Mouse (Mus musculus) ES-Bruce4 (cell line): ENCODE measurements around the gene Os9. TPM values are rescaled to one million over a fixed set of nuclear protein-coding genes. Genes with fewer than 3 reads are reported as not detected.

Experiments used
- H3K27ac ChIP-seq: 2 replicates; pipeline ENCODE4 v1.5.1; 2012; ENCODE audit warnings: low read length, inconsistent platforms; ENCODE audit not compliant: insufficient read depth
- H3K27me3 ChIP-seq: 2 replicates; pipeline ENCODE4 v1.6.1; 2012; ENCODE audit warnings: mild to moderate bottlenecking, low read length, inconsistent platforms; ENCODE audit not compliant: control insufficient read depth, poor library complexity, insufficient read depth, severe bottlenecking
- H3K36me3 ChIP-seq: 2 replicates; pipeline ENCODE4 v1.6.1; 2012; ENCODE audit warnings: inconsistent platforms, mild to moderate bottlenecking, low read length, moderate library complexity; ENCODE audit not compliant: control insufficient read depth, poor library complexity, insufficient read depth, severe bottlenecking
- H3K4me1 ChIP-seq: one replicate; pipeline ENCODE4 v1.8.1; 2011; ENCODE audit warnings: low read length; ENCODE audit not compliant: control insufficient read depth, insufficient read depth
- H3K4me3 ChIP-seq: 2 replicates; pipeline ENCODE4 v1.5.1; 2011; ENCODE audit warnings: low read depth, mild to moderate bottlenecking, low read length
- H3K9ac ChIP-seq: 2 replicates; pipeline ENCODE4 v1.6.1; 2012; ENCODE audit warnings: low read depth, mild to moderate bottlenecking, inconsistent platforms; ENCODE audit not compliant: poor library complexity, severe bottlenecking
- H3K9me3 ChIP-seq: replicated peaks from 2 replicates; pipeline ENCODE4 v1.6.1; 2012; ENCODE audit warnings: mild to moderate bottlenecking, low read length, inconsistent platforms; ENCODE audit not compliant: control insufficient read depth, poor library complexity, insufficient read depth, severe bottlenecking
- CTCF ChIP-seq: IDR thresholded peaks from one replicate; pipeline ENCODE4 v1.8.1; 2011; ENCODE audit warnings: low read depth, low read length
- EP300 ChIP-seq: IDR thresholded peaks from 2 replicates; pipeline ENCODE4 v1.6.1; 2011; ENCODE audit warnings: low read depth, low read length; ENCODE audit not compliant: insufficient read depth
- POLR2A ChIP-seq: IDR thresholded peaks from one replicate; pipeline ENCODE4 v1.8.1; 2011; ENCODE audit warnings: low read length; ENCODE audit not compliant: insufficient read depth
- polyA plus RNA-seq: library from polyadenylated mRNA; stranded (reverse); fragments of >200 nt; gene quantifications from 2 replicates; pipeline ENCODE4 v1.2.4, GENCODE M21; 2011; ENCODE audit warnings: low read depth; ENCODE audit not compliant: missing spikeins, insufficient read depth, insufficient read length

Os9 gene
- polyA plus RNA-seq, result 14.1 and 16.7 TPM in 2 replicates

DNA sequence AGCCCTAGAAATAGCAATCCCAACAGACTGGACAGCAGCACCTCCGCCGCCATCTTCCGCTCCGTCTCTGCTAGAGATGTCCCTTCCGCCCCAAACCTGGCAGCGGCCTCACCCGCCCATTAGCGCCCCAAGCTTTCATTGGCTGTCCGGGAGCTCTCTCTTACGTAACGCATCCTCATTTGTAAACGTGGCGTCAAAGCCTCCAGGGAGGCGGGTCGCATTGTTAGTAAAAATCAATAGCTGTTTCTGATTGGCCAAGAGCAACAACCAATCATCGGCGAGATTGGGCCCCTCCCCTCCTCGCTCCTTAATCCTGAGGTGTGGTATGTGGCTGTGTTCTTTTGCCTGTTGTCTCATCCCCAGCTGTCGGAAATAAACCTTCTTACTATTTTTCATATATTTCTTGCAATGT is at the start of gene Os9:
Gene Os9 (minus strand): TSS at position 66 of the 412 bp plus-strand sequence.
- peaks cover 4% of the 10 kb centered on the region for H3K36me3 ChIP-seq
- no peaks in the 10 kb centered on the region for H3K9me3 ChIP-seq
- H3K27ac ChIP-seq, result no peak within 1 kb of the TSS
- no peaks in the 10 kb centered on the region for H3K4me1 ChIP-seq
- H3K4me3 ChIP-seq, result peak within 1 kb of the TSS; percentile 95
- TF ChIP-seq CTCF (no peak), EP300 (no peak), POLR2A (no peak)
- peak within 1 kb of the TSS; percentile 40 for H3K9ac ChIP-seq
- H3K27me3 ChIP-seq, result no peaks in the 10 kb centered on the region

DNA sequence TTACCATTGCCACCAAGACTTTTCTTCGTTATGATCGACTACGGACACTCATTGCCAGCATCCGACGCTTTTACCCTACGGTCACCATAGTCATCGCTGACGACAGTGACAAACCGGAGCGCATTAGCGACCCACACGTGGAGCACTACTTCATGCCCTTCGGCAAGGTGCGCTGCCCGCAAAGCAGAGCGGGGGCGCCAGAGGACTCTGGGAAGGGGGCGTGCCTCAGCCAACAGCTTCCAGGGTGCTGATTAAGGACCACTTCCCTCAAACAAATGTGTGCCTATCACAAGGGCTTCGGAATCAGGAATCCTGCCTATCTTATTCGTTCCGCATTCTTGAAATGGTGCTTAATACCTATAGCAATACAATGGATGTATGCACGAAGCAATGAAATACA is 49.1 kb upstream of the Os9 start:
- Histone ChIP-seq H3K9me3 (no peaks in the 10 kb centered on the region), H3K4me3 (peak overlapping the region; percentile 70), H3K9ac (peak overlapping the region; percentile 54), H3K4me1 (peaks cover 4% of the 10 kb centered on the region), H3K27ac (no peak overlapping the region), H3K36me3 (no peaks in the 10 kb centered on the region), H3K27me3 (no peaks in the 10 kb centered on the region)
- TF ChIP-seq CTCF (peak; percentile 56), POLR2A (no peak), EP300 (0 out of 2 replicates have a peak, but pooled peaks have one; percentile 35)

GRCm38 (mm10) chr10:127167614-127168192 is 46.8 kb upstream of the Os9 start:
- H3K9me3 ChIP-seq, result no peaks in the 10 kb centered on the region
- no peaks in the 10 kb centered on the region for H3K27me3 ChIP-seq
- no peak for TF ChIP-seq CTCF
- no peak for TF ChIP-seq EP300
- TF ChIP-seq POLR2A, result no peak
- H3K9ac ChIP-seq, result no peak overlapping the region
- H3K27ac ChIP-seq, result no peak overlapping the region
- H3K4me3 ChIP-seq, result no peak overlapping the region
- H3K36me3 ChIP-seq, result no peaks in the 10 kb centered on the region
- H3K4me1 ChIP-seq, result peaks cover 7% of the 10 kb centered on the region

DNA sequence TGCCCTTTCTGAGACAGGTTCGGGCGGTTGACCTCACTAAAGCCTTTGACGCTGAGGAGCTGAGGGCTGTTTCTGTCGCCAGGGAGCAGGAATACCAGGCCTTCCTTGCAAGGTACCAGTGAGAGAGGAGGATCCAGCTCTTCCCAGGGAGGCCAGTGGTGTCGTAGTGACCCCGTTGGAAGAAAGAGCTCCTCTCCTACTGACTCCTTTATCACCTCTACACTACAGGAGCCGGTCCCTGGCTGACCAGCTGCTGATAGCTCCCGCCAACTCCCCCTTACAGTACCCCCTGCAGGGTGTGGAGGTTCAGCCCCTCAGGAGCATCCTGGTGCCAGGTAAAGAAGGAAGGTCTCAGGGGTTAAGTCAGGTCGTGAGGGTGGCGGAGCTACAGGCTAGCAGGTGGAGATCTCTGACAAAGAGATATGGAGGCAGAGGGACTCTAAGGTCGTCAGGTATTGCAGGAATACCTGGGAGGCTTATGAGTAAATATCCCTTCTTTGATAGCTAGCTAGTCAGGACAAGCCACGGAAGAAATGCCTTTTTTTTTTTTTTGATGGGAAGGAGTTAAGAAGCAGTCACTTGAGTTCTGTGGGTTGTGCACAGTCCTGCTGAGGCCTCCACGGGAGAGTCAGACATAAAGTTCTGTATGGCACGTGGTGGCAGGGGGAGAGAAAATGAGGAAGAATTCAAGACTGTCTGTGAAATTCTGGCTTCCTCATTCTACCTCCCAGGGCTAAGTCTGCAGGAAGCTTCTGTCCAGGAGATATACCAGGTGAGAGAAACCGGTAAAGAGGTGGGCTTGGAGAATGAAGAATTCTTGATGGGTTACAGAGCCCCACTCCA is 46.1 kb upstream of the Os9 start:
- H3K36me3 ChIP-seq, result no peaks in the 10 kb centered on the region
- H3K27ac ChIP-seq, result no peak overlapping the region
- peak overlapping the region; percentile 67 for H3K4me3 ChIP-seq
- H3K27me3 ChIP-seq, result no peaks in the 10 kb centered on the region
- H3K9me3 ChIP-seq, result no peaks in the 10 kb centered on the region
- TF ChIP-seq EP300 (no peak), CTCF (no peak), POLR2A (no peak)
- peak overlapping the region; percentile 19; the same call in 1 of the 2 replicates for H3K9ac ChIP-seq
- peaks cover 8% of the 10 kb centered on the region for H3K4me1 ChIP-seq

GRCm38 (mm10) chr10:127166404-127166715 is 45.4 kb upstream of the Os9 start:
- Histone ChIP-seq H3K4me1 (peaks cover 8% of the 10 kb centered on the region), H3K4me3 (peak overlapping the region; percentile 67), H3K9ac (peak overlapping the region; percentile 79), H3K27ac (no peak overlapping the region), H3K9me3 (no peaks in the 10 kb centered on the region), H3K36me3 (no peaks in the 10 kb centered on the region), H3K27me3 (no peaks in the 10 kb centered on the region)
- TF ChIP-seq EP300, result no peak
- no peak for TF ChIP-seq POLR2A
- no peak for TF ChIP-seq CTCF

DNA sequence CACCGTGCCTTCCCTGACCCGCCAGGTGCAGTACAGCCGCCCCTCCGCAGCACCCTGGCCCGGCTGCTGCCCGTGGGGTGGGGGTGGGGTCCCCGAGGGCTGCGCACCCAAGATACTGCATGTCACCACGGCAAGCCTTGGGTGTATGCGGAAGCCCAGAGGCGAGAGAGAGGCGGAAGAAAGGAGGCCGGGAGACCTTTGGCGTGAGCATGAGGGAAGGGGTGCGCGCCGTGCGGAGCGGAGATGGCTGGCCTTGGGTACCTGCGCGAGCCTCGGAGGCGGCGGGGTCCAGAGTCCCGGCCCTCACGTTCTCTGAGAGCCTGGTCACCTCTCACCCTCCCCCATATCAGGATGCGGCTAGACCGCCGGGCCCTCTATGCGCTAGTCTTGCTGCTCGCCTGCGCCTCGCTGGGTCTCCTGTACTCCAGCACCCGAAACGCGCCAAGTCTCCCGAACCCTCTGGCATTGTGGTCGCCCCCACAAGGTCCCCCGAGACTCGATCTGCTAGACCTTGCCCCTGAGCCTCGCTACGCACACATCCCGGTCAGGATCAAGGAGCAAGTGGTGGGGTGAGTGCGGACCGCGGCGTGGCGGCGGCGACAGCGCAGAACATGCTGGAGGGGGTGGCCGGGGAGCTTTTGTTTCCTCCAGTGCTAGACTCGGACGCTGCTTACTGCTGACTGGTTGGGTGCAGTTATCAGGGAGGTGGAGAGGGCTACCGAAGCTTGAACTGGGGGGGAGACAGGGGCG is 44.9 kb upstream of the Os9 start:
- Histone ChIP-seq H3K36me3 (no peaks in the 10 kb centered on the region), H3K27me3 (no peaks in the 10 kb centered on the region), H3K9me3 (no peaks in the 10 kb centered on the region), H3K9ac (peak overlapping the region; percentile 79), H3K27ac (no peak overlapping the region), H3K4me1 (peaks cover 8% of the 10 kb centered on the region), H3K4me3 (peak overlapping the region; percentile 67)
- TF ChIP-seq POLR2A (no peak), EP300 (no peak), CTCF (no peak)
